In the genomic region with DNA sequence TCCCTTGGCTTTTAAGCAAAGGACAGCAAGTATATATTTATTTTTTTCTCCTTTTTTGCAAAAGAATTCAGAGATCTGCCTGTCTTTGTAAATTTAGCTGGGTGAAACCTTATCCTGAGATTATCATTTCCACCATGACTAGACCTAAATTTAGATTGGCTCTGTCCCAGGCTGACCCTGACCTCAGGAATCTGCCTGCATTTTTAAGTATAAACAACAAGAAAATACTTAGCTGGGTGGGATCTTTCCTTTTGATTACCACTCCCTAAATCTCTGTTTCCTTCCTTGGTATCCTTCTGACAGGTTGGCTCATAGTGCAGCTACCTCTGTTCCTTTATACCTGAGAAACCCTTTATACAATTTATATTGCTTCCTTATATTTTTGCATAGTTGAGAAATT, we compare ENCODE assay signal across 40 mouse cellular contexts. TPM values are rescaled to one million over a fixed set of nuclear protein-coding genes. Genes with fewer than 3 reads are reported as not detected.
"Had no signal": no experiment of that assay in that cellular context is flagged by ENCODE, and none has a peak within 500 bp of the region (broad histone marks: within the 10 kb centered on the region; RNA-seq: fewer than 3 reads in every experiment).

No protein-coding gene starts in this region.

- DNase-seq: forebrain, postnatal 0 days; gastrocnemius, postnatal 25 days; heart, adult 2 months; heart, postnatal 14 days; heart, postnatal 36 days; kidney, adult 18-20 months; kidney, adult 9 months; kidney, postnatal 25 days; layer of hippocampus, adult 9-11 months; layer of hippocampus, postnatal 36 days; left cerebral cortex, postnatal 4 days had no signal

- H3K9ac ChIP-seq: forebrain, postnatal 0 days; heart, embryonic 12.5 days; hindbrain, embryonic 13.5 days; hindbrain, embryonic 15.5 days; kidney, embryonic 15.5 days; limb, embryonic 13.5 days; limb, embryonic 15.5 days; liver, embryonic 12.5 days; liver, embryonic 14.5 days had no signal

- ATAC-seq: forebrain, postnatal 0 days; intestine, embryonic 16.5 days had no signal

- H3K27me3 ChIP-seq: heart, embryonic 12.5 days; hindbrain, embryonic 13.5 days; hindbrain, embryonic 15.5 days; kidney, embryonic 15.5 days; limb, embryonic 13.5 days; limb, embryonic 15.5 days; liver, embryonic 12.5 days had no signal

- H3K4me2 ChIP-seq: heart, embryonic 12.5 days; hindbrain, embryonic 13.5 days; hindbrain, embryonic 15.5 days; kidney, embryonic 15.5 days; limb, embryonic 13.5 days; limb, embryonic 15.5 days; liver, embryonic 12.5 days had no signal

- H3K9me3 ChIP-seq: heart, embryonic 12.5 days; hindbrain, embryonic 13.5 days; hindbrain, embryonic 15.5 days; kidney, embryonic 15.5 days; limb, embryonic 13.5 days; limb, embryonic 15.5 days; liver, embryonic 12.5 days had no signal

- H3K27ac ChIP-seq: hindbrain, embryonic 13.5 days; hindbrain, embryonic 15.5 days; hindbrain, postnatal 0 days; kidney, embryonic 15.5 days; kidney, postnatal 0 days; limb, embryonic 13.5 days; limb, embryonic 15.5 days; liver, embryonic 12.5 days; liver, embryonic 14.5 days had no signal

- H3K4me1 ChIP-seq: heart, embryonic 12.5 days; hindbrain, embryonic 13.5 days; hindbrain, embryonic 15.5 days; kidney, embryonic 15.5 days; limb, embryonic 13.5 days; limb, embryonic 15.5 days; liver, embryonic 12.5 days had no signal

- H3K4me3 ChIP-seq: heart, adult 2 months; heart, embryonic 12.5 days; hindbrain, embryonic 13.5 days; hindbrain, embryonic 15.5 days; kidney, embryonic 15.5 days; limb, embryonic 13.5 days; limb, embryonic 15.5 days; liver, embryonic 12.5 days had no signal

RNA-seq across cellular contexts. Expression of a gene that starts 29.6 kb away (rescaled TPM):
- total RNA-seq: forebrain, postnatal 0 days; gastrocnemius, adult 8-10 months; gastrocnemius, postnatal 25 days; heart, adult 2 months; heart, postnatal 14 days; heart, postnatal 36 days; hematopoietic stem cell, adult 5-6 weeks; hindbrain, postnatal 0 days; layer of hippocampus, adult 18-20 months; layer of hippocampus, adult 8-10 months; layer of hippocampus, postnatal 14 days; layer of hippocampus, postnatal 36 days; left cerebral cortex, adult 18-20 months; left cerebral cortex, adult 8-10 months; left cerebral cortex, postnatal 10 days; left cerebral cortex, postnatal 25 days; left cerebral cortex, postnatal 4 days; liver, adult 2 months had no signal
- polyA plus RNA-seq: forebrain, postnatal 0 days; gonadal fat pad, adult 2 months; heart, adult 2 months; heart, embryonic 12.5 days; heart, embryonic 14.5 days; heart, embryonic 16.5 days; hindbrain, embryonic 11.5 days; hindbrain, embryonic 13.5 days; hindbrain, embryonic 15.5 days; hindbrain, postnatal 0 days; intestine, embryonic 14.5 days; intestine, embryonic 16.5 days; kidney, embryonic 15.5 days; kidney, postnatal 0 days; large intestine, adult 2 months; limb, embryonic 11.5 days; limb, embryonic 13.5 days; limb, embryonic 15.5 days; liver, adult 2 months; liver, embryonic 12.5 days; liver, embryonic 14.5 days; liver, embryonic 16.5 days had no signal

RNA-seq across cellular contexts. Expression of a gene that starts 47.2 kb away (rescaled TPM):
- total RNA-seq: forebrain, postnatal 0 days; gastrocnemius, adult 8-10 months; gastrocnemius, postnatal 25 days; heart, adult 2 months; heart, postnatal 14 days; heart, postnatal 36 days; hematopoietic stem cell, adult 5-6 weeks; layer of hippocampus, adult 18-20 months; layer of hippocampus, adult 8-10 months; layer of hippocampus, postnatal 14 days; layer of hippocampus, postnatal 36 days; left cerebral cortex, adult 18-20 months; left cerebral cortex, postnatal 10 days; left cerebral cortex, postnatal 25 days; left cerebral cortex, postnatal 4 days; liver, adult 2 months had no signal
- polyA plus RNA-seq: forebrain, postnatal 0 days; gonadal fat pad, adult 2 months; heart, adult 2 months; heart, embryonic 12.5 days; heart, embryonic 14.5 days; heart, embryonic 16.5 days; hindbrain, embryonic 11.5 days; hindbrain, embryonic 13.5 days; hindbrain, embryonic 15.5 days; hindbrain, postnatal 0 days; intestine, embryonic 14.5 days; intestine, embryonic 16.5 days; kidney, embryonic 15.5 days; kidney, postnatal 0 days; large intestine, adult 2 months; limb, embryonic 11.5 days; limb, embryonic 13.5 days; limb, embryonic 15.5 days; liver, adult 2 months; liver, embryonic 12.5 days; liver, embryonic 14.5 days; liver, embryonic 16.5 days had no signal
